Mouse (Mus musculus): ENCODE measurements around the gene Olfr193. TPM values are rescaled to one million over a fixed set of nuclear protein-coding genes. Genes with fewer than 3 reads are reported as not detected.
"Not testable (repeated sequence)": the region's sequence is repeated elsewhere in the genome, so short reads cannot be mapped to it uniquely, and the experiment has no call there.

The Olfr193 gene
- polyA plus RNA-seq, 1 experiment from 2014 or later = not detected

DNA sequence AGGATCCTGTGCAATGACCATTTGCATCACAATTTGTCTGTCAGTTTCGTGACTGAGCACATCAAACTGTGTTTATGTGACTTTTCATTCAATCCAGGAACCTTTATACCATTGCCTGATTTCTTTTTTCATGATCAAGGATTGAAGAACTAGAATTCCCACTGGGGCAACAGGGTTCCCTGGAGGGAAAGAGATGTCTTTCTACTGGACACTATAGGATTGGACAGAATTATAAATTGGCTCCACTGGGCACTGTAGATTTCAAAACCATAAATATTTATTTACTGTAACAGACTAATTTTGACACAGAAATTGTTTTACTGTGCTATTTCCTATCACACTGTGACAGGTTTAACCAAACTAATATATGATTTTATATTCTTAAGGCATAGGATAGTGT, 22.0 kb downstream of the Olfr193 start, which contains the start of gene Olfr191:
Gene Olfr191, minus strand, starts transcription at position 101 of the 400 bp plus-strand sequence.
- H3K27me3 ChIP-seq (ENCODE audit: control insufficient read depth, insufficient read depth, low read length); H3K9me3 ChIP-seq (ENCODE audit: control insufficient read depth, low read length); H3K4me3 ChIP-seq (ENCODE audit: control insufficient read depth in 1 of 2, insufficient read depth in 1 of 2, low read depth in 1 of 2, low read length in 2 of 2); H3K4me1 ChIP-seq (ENCODE audit: control insufficient read depth in 2 of 2, insufficient read depth in 2 of 2, low read length in 2 of 2); H3K36me3 ChIP-seq (ENCODE audit: control insufficient read depth, insufficient read depth, low read length); H3K27ac ChIP-seq (replicated peaks in 1 of 2; ENCODE audit: control insufficient read depth in 1 of 2, insufficient read depth in 1 of 2, low read depth in 2 of 2, low read length in 2 of 2); H3K9ac ChIP-seq (ENCODE audit: low read length); ATAC-seq (ENCODE audit: insufficient number of reproducible peaks, insufficient read depth, low FRiP score, low read depth); H3K4me2 ChIP-seq (ENCODE audit: low read length): not testable (repeated sequence)
- 61% methylated on average over 1 of the region's 1 CpGs for WGBS

GRCm38 (mm10) chr16:59081113-59081512, 30.6 kb downstream of the Olfr193 start:
- H3K27ac ChIP-seq (replicated peaks in 1 of 2; ENCODE audit: control insufficient read depth in 1 of 2, insufficient read depth in 1 of 2, low read depth in 2 of 2, low read length in 2 of 2); H3K27me3 ChIP-seq (ENCODE audit: control insufficient read depth, insufficient read depth, low read length); ATAC-seq (ENCODE audit: insufficient number of reproducible peaks, insufficient read depth, low FRiP score, low read depth); H3K9ac ChIP-seq (ENCODE audit: low read length); H3K36me3 ChIP-seq (ENCODE audit: control insufficient read depth, insufficient read depth, low read length); H3K4me3 ChIP-seq (ENCODE audit: control insufficient read depth in 1 of 2, insufficient read depth in 1 of 2, low read depth in 1 of 2, low read length in 2 of 2); H3K4me2 ChIP-seq (ENCODE audit: low read length); H3K4me1 ChIP-seq (ENCODE audit: control insufficient read depth in 2 of 2, insufficient read depth in 2 of 2, low read length in 2 of 2); H3K9me3 ChIP-seq (ENCODE audit: control insufficient read depth, low read length): not testable (repeated sequence)
- WGBS = 66% methylated on average over 2 of the region's 2 CpGs

DNA sequence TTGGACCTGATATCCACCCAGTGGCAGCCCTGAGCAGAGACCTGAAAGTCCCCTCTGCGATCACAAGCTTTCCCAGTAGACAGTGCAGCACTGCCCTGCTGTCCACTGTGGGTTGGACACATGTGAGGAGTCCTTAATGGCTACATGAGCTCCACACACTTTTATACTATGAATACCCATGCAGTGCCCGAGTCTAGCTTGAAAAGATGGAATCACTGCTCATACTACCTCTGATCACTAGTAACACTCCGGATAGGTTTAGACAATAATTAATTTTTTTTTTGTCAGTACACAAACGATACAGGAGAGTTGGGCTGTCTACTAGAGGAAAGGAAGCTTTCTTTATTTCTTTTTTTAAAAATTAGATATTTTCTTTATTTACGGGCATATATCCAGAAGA, 33.8 kb downstream of the Olfr193 start, which contains the start of gene Olfr190:
Gene Olfr190, minus strand, starts transcription at position 101 of the 400 bp plus-strand sequence.
- WGBS = 85% methylated on average over 5 of the region's 5 CpGs
- no peaks in the 10 kb centered on the region for H3K36me3 ChIP-seq (ENCODE audit: control insufficient read depth, insufficient read depth, low read length)
- H3K4me3 ChIP-seq (ENCODE audit: control insufficient read depth in 1 of 2, insufficient read depth in 1 of 2, low read depth in 1 of 2, low read length in 2 of 2) = no peak within 1 kb of the TSS
- no peak within 1 kb of the TSS for H3K4me2 ChIP-seq (ENCODE audit: low read length)
- no peak within 1 kb of the TSS for H3K27ac ChIP-seq (replicated peaks in 1 of 2; ENCODE audit: control insufficient read depth in 1 of 2, insufficient read depth in 1 of 2, low read depth in 2 of 2, low read length in 2 of 2)
- H3K27me3 ChIP-seq (ENCODE audit: control insufficient read depth, insufficient read depth, low read length) = no peaks in the 10 kb centered on the region
- ATAC-seq (ENCODE audit: insufficient number of reproducible peaks, insufficient read depth, low FRiP score, low read depth) = no peak
- H3K9me3 ChIP-seq (ENCODE audit: control insufficient read depth, low read length) = no peaks in the 10 kb centered on the region
- no peaks in the 10 kb centered on the region for H3K4me1 ChIP-seq (ENCODE audit: control insufficient read depth in 2 of 2, insufficient read depth in 2 of 2, low read length in 2 of 2)
- H3K9ac ChIP-seq (ENCODE audit: low read length) = no peak within 1 kb of the TSS

DNA sequence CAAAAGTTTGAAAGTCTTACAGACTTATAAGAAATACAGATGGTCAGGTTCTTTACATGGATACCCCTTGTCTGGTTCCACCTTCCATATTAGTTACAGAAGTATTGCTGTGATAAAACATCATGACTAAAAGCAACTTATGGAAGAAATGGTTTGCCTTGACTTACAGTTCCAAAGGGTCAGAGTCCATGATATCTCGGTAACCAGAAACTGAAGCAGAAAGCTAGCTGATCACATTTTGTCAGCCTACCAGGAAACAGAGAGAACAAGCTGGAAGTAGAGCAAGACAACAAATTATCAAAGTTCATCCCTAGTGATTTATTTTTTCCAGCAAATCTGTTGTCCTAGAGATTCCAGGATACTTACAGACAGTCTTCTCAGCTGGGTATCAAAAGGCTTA, 38.2 kb downstream of the Olfr193 start:
- H3K27ac ChIP-seq (replicated peaks in 1 of 2; ENCODE audit: control insufficient read depth in 1 of 2, insufficient read depth in 1 of 2, low read depth in 2 of 2, low read length in 2 of 2) = no peak overlapping the region
- H3K4me1 ChIP-seq (ENCODE audit: control insufficient read depth in 2 of 2, insufficient read depth in 2 of 2, low read length in 2 of 2) = no peaks in the 10 kb centered on the region
- H3K4me2 ChIP-seq (ENCODE audit: low read length) = no peak overlapping the region
- H3K36me3 ChIP-seq (ENCODE audit: control insufficient read depth, insufficient read depth, low read length) = no peaks in the 10 kb centered on the region
- no peak overlapping the region for H3K4me3 ChIP-seq (ENCODE audit: control insufficient read depth in 1 of 2, insufficient read depth in 1 of 2, low read depth in 1 of 2, low read length in 2 of 2)
- no peak overlapping the region for H3K9ac ChIP-seq (ENCODE audit: low read length)
- no peak for ATAC-seq (ENCODE audit: insufficient number of reproducible peaks, insufficient read depth, low FRiP score, low read depth)
- H3K27me3 ChIP-seq (ENCODE audit: control insufficient read depth, insufficient read depth, low read length) = no peaks in the 10 kb centered on the region
- WGBS = 87% methylated on average over 1 of the region's 1 CpGs
- H3K9me3 ChIP-seq (ENCODE audit: control insufficient read depth, low read length) = no peaks in the 10 kb centered on the region

- H3K27me3 ChIP-seq (ENCODE audit: control insufficient read depth, insufficient read depth, low read length) = no peaks in the 10 kb centered on the region
- ATAC-seq (ENCODE audit: insufficient number of reproducible peaks, insufficient read depth, low FRiP score, low read depth) = no peak
- no peak overlapping the region for H3K4me2 ChIP-seq (ENCODE audit: low read length)
- H3K4me1 ChIP-seq (ENCODE audit: control insufficient read depth in 2 of 2, insufficient read depth in 2 of 2, low read length in 2 of 2) = no peaks in the 10 kb centered on the region
- H3K9me3 ChIP-seq (ENCODE audit: control insufficient read depth, low read length) = no peaks in the 10 kb centered on the region
- H3K36me3 ChIP-seq (ENCODE audit: control insufficient read depth, insufficient read depth, low read length) = no peaks in the 10 kb centered on the region
- no peak overlapping the region for H3K27ac ChIP-seq (replicated peaks in 1 of 2; ENCODE audit: control insufficient read depth in 1 of 2, insufficient read depth in 1 of 2, low read depth in 2 of 2, low read length in 2 of 2)
- H3K9ac ChIP-seq (ENCODE audit: low read length) = no peak overlapping the region
- no peak overlapping the region for H3K4me3 ChIP-seq (ENCODE audit: control insufficient read depth in 1 of 2, insufficient read depth in 1 of 2, low read depth in 1 of 2, low read length in 2 of 2)
Measured at GRCm38 (mm10) chr16:59071755-59072154, 39.9 kb downstream of the Olfr193 start.

GRCm38 (mm10) chr16:59062411-59062810, 49.3 kb downstream of the Olfr193 start:
- ATAC-seq (ENCODE audit: insufficient number of reproducible peaks, insufficient read depth, low FRiP score, low read depth); H3K27me3 ChIP-seq (ENCODE audit: control insufficient read depth, insufficient read depth, low read length); H3K9me3 ChIP-seq (ENCODE audit: control insufficient read depth, low read length); H3K4me3 ChIP-seq (ENCODE audit: control insufficient read depth in 1 of 2, insufficient read depth in 1 of 2, low read depth in 1 of 2, low read length in 2 of 2); H3K4me1 ChIP-seq (ENCODE audit: control insufficient read depth in 2 of 2, insufficient read depth in 2 of 2, low read length in 2 of 2); H3K9ac ChIP-seq (ENCODE audit: low read length); H3K36me3 ChIP-seq (ENCODE audit: control insufficient read depth, insufficient read depth, low read length); H3K27ac ChIP-seq (replicated peaks in 1 of 2; ENCODE audit: control insufficient read depth in 1 of 2, insufficient read depth in 1 of 2, low read depth in 2 of 2, low read length in 2 of 2); H3K4me2 ChIP-seq (ENCODE audit: low read length): not testable (repeated sequence)
- 38% methylated on average over 3 of the region's 3 CpGs for WGBS

Other genes starting within 250 kb of the Olfr193 start
- not detected in 2 replicates for gene Olfr177, start 237.1 kb downstream of the Olfr193 start, polyA plus RNA-seq (2014; fragmentation: Nextera tagmentation; extraction: Ambion mirVana)
- gene Olfr178, start 219.8 kb downstream of the Olfr193 start, polyA plus RNA-seq (2014; fragmentation: Nextera tagmentation; extraction: Ambion mirVana) = not detected in 2 replicates
- gene Olfr181, start 183.1 kb downstream of the Olfr193 start, polyA plus RNA-seq (2014; fragmentation: Nextera tagmentation; extraction: Ambion mirVana) = not detected in 2 replicates
- gene Olfr180, start 182.5 kb downstream of the Olfr193 start, polyA plus RNA-seq (2014; fragmentation: Nextera tagmentation; extraction: Ambion mirVana) = not detected in 2 replicates
- not detected in 2 replicates for gene Olfr183, start 116.5 kb downstream of the Olfr193 start, polyA plus RNA-seq (2014; fragmentation: Nextera tagmentation; extraction: Ambion mirVana)
- not detected in 2 replicates for gene Olfr186, start 81.6 kb downstream of the Olfr193 start, polyA plus RNA-seq (2014; fragmentation: Nextera tagmentation; extraction: Ambion mirVana)
- not detected in 2 replicates for gene Olfr187, start 72.1 kb downstream of the Olfr193 start, polyA plus RNA-seq (2014; fragmentation: Nextera tagmentation; extraction: Ambion mirVana)
- gene Olfr190, start 33.9 kb downstream of the Olfr193 start, polyA plus RNA-seq (2014; fragmentation: Nextera tagmentation; extraction: Ambion mirVana) = not detected in 2 replicates
- gene Olfr191, start 22.1 kb downstream of the Olfr193 start, polyA plus RNA-seq (2014; fragmentation: Nextera tagmentation; extraction: Ambion mirVana) = not detected in 2 replicates
- gene Olfr194, start 9.2 kb upstream of the Olfr193 start, polyA plus RNA-seq (2014; fragmentation: Nextera tagmentation; extraction: Ambion mirVana) = not detected in 2 replicates
- not detected in 2 replicates for gene Olfr195, start 35.2 kb upstream of the Olfr193 start, polyA plus RNA-seq (2014; fragmentation: Nextera tagmentation; extraction: Ambion mirVana)
- not detected in 2 replicates for gene Olfr196, start 58.6 kb upstream of the Olfr193 start, polyA plus RNA-seq (2014; fragmentation: Nextera tagmentation; extraction: Ambion mirVana)
- gene Olfr198, start 91.7 kb upstream of the Olfr193 start, polyA plus RNA-seq (2014; fragmentation: Nextera tagmentation; extraction: Ambion mirVana) = not detected in 2 replicates
- not detected in 2 replicates for gene Olfr199, start 107.9 kb upstream of the Olfr193 start, polyA plus RNA-seq (2014; fragmentation: Nextera tagmentation; extraction: Ambion mirVana)
- not detected in 2 replicates for gene Olfr201, start 160.8 kb upstream of the Olfr193 start, polyA plus RNA-seq (2014; fragmentation: Nextera tagmentation; extraction: Ambion mirVana)
- not detected in 2 replicates for gene Olfr202, start 174.9 kb upstream of the Olfr193 start, polyA plus RNA-seq (2014; fragmentation: Nextera tagmentation; extraction: Ambion mirVana)
- not detected in 2 replicates for gene Olfr203, start 187.0 kb upstream of the Olfr193 start, polyA plus RNA-seq (2014; fragmentation: Nextera tagmentation; extraction: Ambion mirVana)
- gene Olfr204, start 206.4 kb upstream of the Olfr193 start, polyA plus RNA-seq (2014; fragmentation: Nextera tagmentation; extraction: Ambion mirVana) = not detected in 2 replicates
- gene Olfr205, start 219.3 kb upstream of the Olfr193 start, polyA plus RNA-seq (2014; fragmentation: Nextera tagmentation; extraction: Ambion mirVana) = not detected in 2 replicates
- gene Olfr206, start 237.4 kb upstream of the Olfr193 start, polyA plus RNA-seq (2014; fragmentation: Nextera tagmentation; extraction: Ambion mirVana) = not detected in 2 replicates

All from heart, embryonic 14.5 days (tissue).